Mouse (Mus musculus) brain, embryonic 14.5 days (tissue): ENCODE measurements around the gene Upb1. TPM values are rescaled to one million over a fixed set of nuclear protein-coding genes. Genes with fewer than 3 reads are reported as not detected.
"Not testable (repeated sequence)": the region's sequence is repeated elsewhere in the genome, so short reads cannot be mapped to it uniquely, and the experiment has no call there.

Experiments
- DNase-seq: peaks from one replicate; pipeline ENCODE4 v3.0.0-alpha.2; 2011; ENCODE audit warnings: low read depth
- CTCF ChIP-seq: fragments of 200-500 bp; IDR thresholded peaks from 2 replicates; pipeline ENCODE4 v1.5.1; 2012; ENCODE audit warnings: inconsistent platforms, mild to moderate bottlenecking, moderate library complexity, borderline replicate concordance; ENCODE audit not compliant: insufficient read depth, insufficient read length; ENCODE audit errors: extremely low read depth
- POLR2A ChIP-seq: fragments of 200-500 bp; IDR thresholded peaks from 2 replicates; pipeline ENCODE4 v1.6.1; 2012; ENCODE audit warnings: mild to moderate bottlenecking, inconsistent platforms, borderline replicate concordance; ENCODE audit not compliant: poor library complexity, insufficient read depth, insufficient read length, severe bottlenecking; ENCODE audit errors: extremely low read depth
- polyA plus RNA-seq: library from polyadenylated mRNA; depleted of rRNA; stranded (reverse); fragments of >200 nt; gene quantifications from 2 replicates; pipeline ENCODE4 v1.2.3, GENCODE M21; 2012

Upb1 gene
- polyA plus RNA-seq, 1 experiment, result 0.04 TPM

- no peak for TF ChIP-seq POLR2A
- TF ChIP-seq CTCF, result no peak
- no peak for DNase-seq
Observed at GRCm38 (mm10) chr10:75405916-75406315, 5.0 kb downstream of the Upb1 start.

DNA sequence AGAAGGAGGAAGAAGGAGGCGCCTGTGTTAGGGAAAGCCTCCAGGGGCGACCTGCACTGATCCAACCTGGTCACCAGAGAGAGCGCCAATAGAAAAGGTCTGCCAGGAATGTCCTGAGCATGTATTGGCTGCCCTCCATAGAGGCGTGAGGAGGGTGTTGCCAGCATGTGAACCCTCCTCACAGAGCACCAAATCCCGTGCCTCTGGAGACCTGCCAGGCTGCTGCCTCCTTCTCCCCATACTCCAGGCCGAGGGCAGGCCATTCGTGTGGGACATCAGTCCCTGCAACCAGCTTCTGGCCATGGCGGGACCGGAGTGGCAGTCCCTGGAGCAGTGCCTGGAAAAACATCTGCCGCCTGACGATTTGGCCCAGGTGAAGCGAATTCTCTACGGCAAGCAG lies 5.8 kb downstream of the Upb1 start:
- DNase-seq, result peak; percentile 42
- TF ChIP-seq CTCF, result no peak
- no peak for TF ChIP-seq POLR2A

GRCm38 (mm10) chr10:75407741-75408140 lies 6.8 kb downstream of the Upb1 start:
- no peak for DNase-seq
- no peak for TF ChIP-seq CTCF
- no peak for TF ChIP-seq POLR2A

- not testable (repeated sequence) for DNase-seq
Observed at GRCm38 (mm10) chr10:75411343-75412113, 10.6 kb downstream of the Upb1 start.

DNA sequence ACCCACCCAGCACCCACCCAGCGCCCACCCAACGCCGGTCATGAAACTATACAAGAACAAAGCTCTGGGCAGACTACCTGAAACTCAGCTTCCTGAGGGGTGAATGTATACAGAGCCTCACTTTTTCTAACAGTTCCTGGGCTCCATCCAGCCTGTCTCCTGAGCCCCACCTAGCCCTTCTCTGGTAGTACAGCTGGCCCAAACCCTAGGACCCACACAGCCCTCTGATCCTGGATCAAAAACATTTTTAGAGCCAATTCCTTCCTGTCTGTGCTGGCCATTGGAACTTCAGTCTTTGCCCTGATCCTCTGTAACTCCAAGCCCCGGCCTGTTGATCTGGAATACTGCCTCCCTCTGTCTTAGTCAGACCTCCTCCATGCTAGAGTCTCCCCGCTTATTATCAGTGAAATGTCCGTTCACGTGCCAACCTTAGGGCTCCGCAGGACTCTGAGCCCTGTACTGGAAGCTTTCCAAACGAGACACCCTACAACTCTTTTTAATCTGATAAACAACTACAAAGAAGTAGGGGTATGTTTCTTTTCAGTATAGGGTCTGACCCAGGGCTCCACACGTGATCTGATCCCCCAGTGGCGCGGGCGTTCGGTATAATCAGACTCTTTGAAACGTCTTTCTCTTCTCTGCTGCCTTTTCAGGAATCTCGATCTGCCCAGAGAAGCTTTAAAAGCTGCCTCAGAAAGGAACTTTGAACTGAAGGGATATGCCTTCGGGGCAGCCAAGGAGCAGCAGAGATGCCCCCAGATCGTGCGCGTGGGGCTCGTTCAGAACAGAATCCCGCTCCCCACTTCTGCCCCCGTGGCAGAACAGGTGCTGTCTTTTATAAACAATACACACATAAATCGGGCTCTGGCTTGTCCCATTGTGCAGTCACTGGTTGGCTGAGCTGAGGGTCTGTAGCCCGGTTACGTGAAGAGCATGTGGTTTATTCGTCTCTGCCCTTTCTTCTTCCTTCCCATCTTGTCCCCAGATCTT lies 11.5 kb downstream of the Upb1 start:
- no peak for DNase-seq
- TF ChIP-seq CTCF (no peak), POLR2A (no peak)

DNA sequence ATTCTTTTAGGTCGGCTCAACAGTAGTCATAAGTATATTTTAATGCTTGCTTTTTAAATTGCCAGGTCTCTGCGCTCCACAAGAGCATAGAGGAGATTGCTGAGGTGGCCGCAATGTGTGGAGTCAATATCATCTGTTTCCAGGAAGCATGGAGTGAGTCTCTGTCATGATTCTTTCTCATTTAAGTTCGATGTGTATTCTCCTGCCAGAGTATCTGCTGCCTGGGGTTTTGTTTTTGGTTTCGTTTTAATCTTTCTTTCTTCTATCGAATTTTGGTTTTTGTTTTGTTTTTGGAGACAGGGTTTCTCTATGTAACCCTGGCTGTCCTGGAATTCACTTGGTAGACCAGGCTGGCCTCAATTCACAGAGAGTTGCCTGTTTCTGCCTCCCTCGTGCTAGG lies 14.0 kb downstream of the Upb1 start:
- DNase-seq, result no peak
- no peak for TF ChIP-seq POLR2A
- TF ChIP-seq CTCF, result no peak

DNA sequence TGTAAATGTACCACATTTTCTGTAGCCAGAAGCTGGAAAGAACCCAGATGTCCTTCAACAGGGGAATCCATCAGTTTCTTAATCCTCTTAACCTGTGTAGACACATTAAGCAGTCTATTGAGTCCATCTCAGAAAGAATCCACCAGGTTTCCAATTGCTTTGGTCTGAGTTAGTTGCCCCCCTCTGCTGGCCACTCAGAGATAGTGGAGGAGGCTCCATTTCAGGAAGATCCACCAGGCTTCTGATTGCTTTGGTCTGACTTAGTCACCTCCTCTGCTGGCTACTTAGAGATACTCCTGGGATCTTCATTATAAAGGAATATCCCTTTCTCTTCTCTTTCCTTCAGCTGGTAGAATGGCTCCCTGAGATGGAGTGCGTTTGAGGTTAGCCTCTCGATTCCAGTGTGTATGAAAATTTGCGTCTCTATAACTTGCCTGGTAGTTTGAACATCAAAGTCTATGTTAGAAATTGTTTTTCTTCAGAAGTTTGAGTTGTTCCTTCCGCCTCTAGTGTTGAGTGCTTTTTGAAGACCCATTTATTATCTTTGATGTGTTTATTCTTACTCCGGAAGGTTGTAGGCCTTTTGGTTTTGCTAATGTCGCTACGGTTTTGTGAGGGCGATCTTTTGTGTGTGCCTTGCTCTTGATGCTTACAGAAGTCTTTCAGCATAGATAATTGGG lies 16.6 kb downstream of the Upb1 start:
- DNase-seq, result no peak

DNA sequence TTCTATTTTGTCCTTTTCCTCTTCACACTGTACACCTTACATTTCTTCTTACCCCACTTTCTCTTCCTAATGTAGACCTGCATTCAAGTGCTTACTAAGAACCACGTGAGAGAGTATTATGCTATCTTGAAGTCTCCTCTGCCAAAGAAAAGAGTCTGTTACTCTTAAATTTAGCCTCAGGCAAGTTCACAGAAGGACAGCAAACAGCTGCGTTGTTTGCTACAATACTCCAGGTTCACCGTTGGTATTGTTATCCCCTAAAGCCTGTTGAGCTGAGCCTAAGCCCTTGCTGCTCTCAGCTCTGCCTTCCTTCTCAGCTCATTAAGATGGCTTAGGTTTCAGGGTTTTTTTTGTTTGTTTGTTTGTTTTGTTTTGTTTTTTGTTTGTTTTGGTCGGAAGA lies 17.8 kb downstream of the Upb1 start:
- TF ChIP-seq CTCF (no peak), POLR2A (no peak)
- no peak for DNase-seq

More for the DNA sequence above, 16.6 kb downstream of the Upb1 start:
- TF ChIP-seq CTCF, result no peak
- no peak for TF ChIP-seq POLR2A

DNA sequence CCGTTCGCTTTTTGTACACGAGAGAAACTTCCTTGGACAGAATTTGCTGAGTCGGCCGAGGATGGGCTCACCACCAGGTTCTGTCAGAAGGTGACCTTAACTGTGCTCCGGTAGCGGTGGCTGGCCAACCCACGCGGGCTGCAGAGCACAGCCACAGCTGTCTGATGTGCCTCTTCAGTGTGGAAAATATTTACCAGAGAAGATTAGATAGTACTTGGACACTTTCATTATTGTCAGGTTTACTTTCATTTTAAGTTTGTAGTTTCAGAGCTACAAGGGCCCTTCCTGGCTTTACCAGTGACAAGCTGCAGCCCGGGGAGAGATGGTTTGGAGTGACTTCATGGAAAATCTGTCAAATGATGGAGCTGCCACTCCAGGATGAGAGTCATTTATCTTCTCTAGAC lies 23.6 kb downstream of the Upb1 start:
- no peak for DNase-seq
- TF ChIP-seq POLR2A, result no peak
- TF ChIP-seq CTCF, result no peak

- no peak for DNase-seq
- TF ChIP-seq CTCF (no peak), POLR2A (no peak)
Observed at GRCm38 (mm10) chr10:75428049-75429003, 27.4 kb downstream of the Upb1 start.

GRCm38 (mm10) chr10:75429004-75429380 lies 28.1 kb downstream of the Upb1 start:
- no peak for TF ChIP-seq POLR2A
- no peak for TF ChIP-seq CTCF
- no peak for DNase-seq
